Mouse (Mus musculus) midbrain, embryonic 14.5 days (tissue): ENCODE results near the gene Tmem121b. TPM values are rescaled to one million over a fixed set of nuclear protein-coding genes. Genes with fewer than 3 reads are reported as not detected.

Source experiments
- ATAC-seq: fragments of 200-750 bp; cut with Nextera tagmentation; 2 replicates; pipeline ENCODE4 v1.8.0; 2017; ENCODE audit warnings: moderate number of reproducible peaks, moderate library complexity; ENCODE audit not compliant: low FRiP score, low TSS enrichment
- DNase-seq: peaks from one replicate; pipeline ENCODE4 v3.0.0-alpha.2; 2015
- H3K27ac ChIP-seq: fragments of 300-500 bp; sonication (generic); replicated peaks from 2 replicates; pipeline ENCODE4 v1.5.1; 2014; ENCODE audit warnings: mild to moderate bottlenecking, low read depth, low read length, moderate library complexity
- H3K27me3 ChIP-seq: fragments of 300-500 bp; sonication (generic); 2 replicates; pipeline ENCODE4 v1.6.1; 2014; ENCODE audit warnings: low read length, control low read depth, mixed read lengths; ENCODE audit not compliant: control insufficient read depth, insufficient read depth
- H3K36me3 ChIP-seq: fragments of 300-500 bp; sonication (generic); 2 replicates; pipeline ENCODE4 v1.6.1; 2014; ENCODE audit warnings: low read length, control low read depth; ENCODE audit not compliant: control insufficient read depth, insufficient read depth
- H3K4me1 ChIP-seq: fragments of 300-500 bp; sonication (generic); 2 replicates; pipeline ENCODE4 v1.6.1; 2014; ENCODE audit warnings: mild to moderate bottlenecking, antibody characterized with exemption, low read length, control low read depth; ENCODE audit not compliant: control insufficient read depth, insufficient read depth
- H3K4me2 ChIP-seq: fragments of 300-500 bp; sonication (generic); 2 replicates; pipeline ENCODE4 v1.6.1; 2014; ENCODE audit warnings: mild to moderate bottlenecking, low read length, moderate library complexity
- H3K4me3 ChIP-seq: fragments of 300-500 bp; sonication (generic); replicated peaks from 2 replicates; pipeline ENCODE4 v1.5.1; 2014; ENCODE audit warnings: low read depth, low read length
- H3K9ac ChIP-seq: fragments of 300-500 bp; sonication (generic); replicated peaks from 2 replicates; pipeline ENCODE4 v1.6.1; 2014; ENCODE audit warnings: mild to moderate bottlenecking, low read length, moderate library complexity
- H3K9me3 ChIP-seq: fragments of 300-500 bp; sonication (generic); 2 replicates; pipeline ENCODE4 v1.6.1; 2016; ENCODE audit warnings: low read length, control low read depth, mixed read lengths; ENCODE audit not compliant: control insufficient read depth
- WGBS: fragments of 180-500 bp; shearing (Covaris S2); extraction: QIAGEN DNeasy Blood & Tissue Kit; methylation state at CpG from one replicate; pipeline ENCODE4 v1.1.7; 2014; 5-methylcytosine and 5-hydroxymethylcytosine counted together
- polyA plus RNA-seq: library from polyadenylated mRNA; unstranded; fragments of >200 nt; fragmentation: Nextera tagmentation; extraction: Ambion mirVana; gene quantifications from 2 replicates; pipeline ENCODE4 v1.2.1, GENCODE M21; 2014

The Tmem121b gene
- polyA plus RNA-seq, 1 experiment from 2014 or later, result 4.4 TPM

DNA sequence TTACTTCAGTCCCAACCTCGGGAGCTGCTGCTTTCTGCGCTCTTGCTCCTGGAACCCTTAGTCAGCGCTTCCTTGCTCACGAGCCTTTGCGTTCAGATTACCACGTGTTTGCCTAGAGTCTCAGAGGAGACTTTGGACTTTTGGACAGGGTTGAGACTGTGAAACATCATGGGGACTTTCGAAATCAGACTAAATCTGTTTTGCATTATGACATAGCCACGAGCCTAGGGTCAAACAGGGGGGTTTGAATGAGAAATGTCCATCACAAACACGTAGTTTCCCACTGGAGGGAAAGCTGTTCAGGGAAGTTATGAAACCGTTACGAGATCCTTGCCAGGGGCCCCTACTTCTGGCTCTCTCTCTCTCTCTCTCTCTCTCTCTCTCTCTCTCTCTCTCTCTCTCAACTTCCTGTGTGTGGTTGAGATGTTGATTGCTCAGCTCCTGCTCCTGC, 39.0 kb downstream of the Tmem121b start:
- H3K4me3 ChIP-seq, result no peak overlapping the region
- DNase-seq (no peak), ATAC-seq (no peak)
- WGBS, result 75% methylated on average over 11 of the region's 11 CpGs
- H3K4me2 ChIP-seq, result no peak overlapping the region
- H3K27me3 ChIP-seq, result no peaks in the 10 kb centered on the region
- H3K27ac ChIP-seq, result no peak overlapping the region
- H3K9me3 ChIP-seq, result no peaks in the 10 kb centered on the region
- no peak overlapping the region for H3K9ac ChIP-seq
- no peaks in the 10 kb centered on the region for H3K36me3 ChIP-seq
- no peaks in the 10 kb centered on the region for H3K4me1 ChIP-seq

DNA sequence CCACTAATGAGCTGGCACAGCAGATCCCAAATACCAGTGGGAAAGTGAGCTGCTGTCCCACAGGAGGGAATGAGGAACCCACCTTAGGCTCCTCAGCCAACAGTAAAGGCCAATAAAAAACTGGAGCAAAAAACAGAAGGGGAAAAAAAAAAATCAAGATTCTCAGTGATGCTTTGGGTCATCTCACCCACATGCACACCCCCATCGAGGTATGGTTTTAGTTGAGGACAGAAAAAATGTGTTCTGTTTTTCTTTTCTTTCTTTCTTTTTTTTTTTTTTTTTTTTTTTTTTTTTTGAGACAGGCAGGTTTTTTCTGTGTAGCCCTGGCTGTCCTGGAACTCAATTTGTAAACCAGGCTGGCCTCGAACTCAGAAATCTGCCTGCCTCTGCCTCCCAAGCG, 40.1 kb downstream of the Tmem121b start:
- Histone ChIP-seq H3K36me3 (no peaks in the 10 kb centered on the region), H3K4me3 (no peak overlapping the region), H3K4me2 (no peak overlapping the region), H3K9me3 (no peaks in the 10 kb centered on the region), H3K27ac (no peak overlapping the region), H3K9ac (no peak overlapping the region), H3K4me1 (no peaks in the 10 kb centered on the region), H3K27me3 (no peaks in the 10 kb centered on the region)
- WGBS, result 94% methylated on average over 3 of the region's 3 CpGs
- ATAC-seq (no peak), DNase-seq (no peak)

DNA sequence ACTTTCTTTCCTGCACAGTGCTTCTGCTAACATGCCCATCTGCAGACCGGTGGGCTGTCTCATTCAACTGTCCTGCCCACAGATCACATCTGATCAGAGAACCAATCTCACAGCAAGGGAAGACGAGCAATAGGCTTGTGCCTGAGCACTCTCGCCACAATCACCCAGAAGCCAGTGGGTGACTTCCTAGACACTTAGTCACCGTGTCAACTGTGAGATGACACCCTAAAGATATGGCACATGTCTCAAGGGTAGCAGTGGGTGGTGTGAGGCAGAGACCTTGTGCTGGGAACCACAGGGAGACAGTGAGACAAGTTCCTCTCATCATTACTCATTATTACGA, 40.5 kb downstream of the Tmem121b start:
- Histone ChIP-seq H3K9ac (no peak overlapping the region), H3K4me2 (no peak overlapping the region), H3K27me3 (no peaks in the 10 kb centered on the region), H3K27ac (no peak overlapping the region), H3K9me3 (no peaks in the 10 kb centered on the region), H3K36me3 (no peaks in the 10 kb centered on the region), H3K4me1 (no peaks in the 10 kb centered on the region), H3K4me3 (no peak overlapping the region)
- DNase-seq (no peak), ATAC-seq (no peak)
- WGBS, result 82% methylated on average over 5 of the region's 5 CpGs

DNA sequence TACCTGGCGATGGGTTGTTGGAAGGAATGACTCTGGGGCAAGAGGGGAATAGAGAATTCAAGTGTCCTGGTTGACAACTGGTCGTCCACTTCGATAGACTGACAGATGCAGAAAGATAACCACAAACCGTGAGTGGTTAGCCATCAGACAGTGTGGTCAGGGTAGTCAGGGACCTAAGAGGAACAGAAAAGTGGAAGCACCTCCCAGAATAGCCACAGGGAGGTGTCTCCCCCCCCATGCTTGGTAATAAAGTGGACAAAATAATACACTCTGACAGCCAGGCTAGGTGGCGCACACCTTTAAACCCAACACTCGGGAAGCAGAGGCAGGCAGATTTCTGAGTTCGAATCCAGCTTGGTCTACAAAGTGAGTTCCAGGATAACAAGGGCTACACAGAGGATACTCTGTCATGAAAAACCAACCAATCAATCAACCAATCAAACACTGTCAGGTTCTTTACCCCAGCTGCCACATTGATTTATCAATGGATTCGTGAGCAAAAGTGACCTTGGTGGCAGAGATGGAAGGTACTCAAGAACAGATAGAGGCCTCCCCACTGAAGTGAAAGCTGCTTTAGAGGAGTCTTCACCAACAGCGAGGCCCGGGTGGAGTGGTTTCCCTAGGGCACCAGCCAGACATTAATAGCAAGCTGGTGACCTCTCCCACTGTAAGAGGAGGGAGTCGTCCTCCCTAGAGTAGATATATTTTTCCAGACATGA, 41.1 kb downstream of the Tmem121b start:
- ATAC-seq (no peak), DNase-seq (no peak)
- Histone ChIP-seq H3K9me3 (no peaks in the 10 kb centered on the region), H3K27ac (no peak overlapping the region), H3K4me3 (no peak overlapping the region), H3K9ac (no peak overlapping the region), H3K27me3 (no peaks in the 10 kb centered on the region), H3K4me2 (no peak overlapping the region), H3K4me1 (no peaks in the 10 kb centered on the region), H3K36me3 (no peaks in the 10 kb centered on the region)
- 92% methylated on average over 11 of the region's 11 CpGs for WGBS

GRCm38 (mm10) chr6:120450208-120450607, 43.4 kb downstream of the Tmem121b start:
- DNase-seq (no peak), ATAC-seq (no peak)
- Histone ChIP-seq H3K9ac (no peak overlapping the region), H3K27me3 (no peaks in the 10 kb centered on the region), H3K4me1 (no peaks in the 10 kb centered on the region), H3K9me3 (no peaks in the 10 kb centered on the region), H3K4me3 (no peak overlapping the region), H3K36me3 (no peaks in the 10 kb centered on the region), H3K27ac (no peak overlapping the region), H3K4me2 (no peak overlapping the region)
- WGBS, result 87% methylated on average over 3 of the region's 3 CpGs

DNA sequence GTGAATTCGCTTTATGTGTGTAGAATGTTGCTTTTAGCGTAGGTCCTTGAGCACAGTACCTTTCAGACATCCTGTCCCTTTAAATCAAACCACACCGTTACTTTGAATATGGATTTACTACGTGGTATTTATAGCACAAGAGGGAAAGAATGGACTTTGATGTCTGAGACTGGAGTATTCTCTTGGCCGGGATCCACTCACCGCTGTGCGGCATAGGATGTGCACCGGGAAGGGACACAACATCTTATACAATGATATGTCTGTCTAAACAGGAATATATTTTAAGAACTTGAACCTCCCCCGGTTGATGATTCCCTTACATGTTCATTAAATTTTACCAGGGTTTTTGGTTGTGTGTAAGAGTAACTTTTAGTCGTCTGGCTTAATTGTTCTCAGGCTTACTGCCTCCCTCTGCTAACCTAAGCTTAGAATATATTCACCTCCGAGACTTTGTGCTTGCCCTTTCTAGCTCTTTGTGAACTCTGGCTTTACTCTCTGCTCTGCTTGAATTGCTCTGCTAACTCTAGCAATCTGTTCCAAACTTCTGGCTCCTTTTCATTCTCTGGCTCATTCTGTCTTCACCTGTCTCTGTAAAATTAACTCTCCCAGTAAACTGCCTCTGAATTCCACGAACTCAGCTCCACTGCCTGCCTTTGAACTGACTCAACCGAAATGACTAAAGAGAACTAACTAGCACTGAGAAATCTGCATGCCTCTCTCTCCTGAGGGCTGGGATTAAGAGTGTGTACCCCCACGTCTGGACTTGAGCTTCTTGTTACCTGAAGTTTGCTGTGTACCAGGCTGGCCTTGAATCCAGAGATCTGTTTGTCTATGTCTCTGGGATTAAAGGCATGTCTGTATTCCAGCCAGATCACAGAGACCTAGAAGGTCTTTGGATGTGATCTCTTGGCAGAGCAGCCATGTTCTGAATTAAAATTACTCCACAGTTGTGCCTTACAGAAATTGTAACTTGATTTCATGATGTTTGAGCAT, 49.9 kb downstream of the Tmem121b start:
- Histone ChIP-seq H3K4me2 (no peak overlapping the region), H3K27me3 (no peaks in the 10 kb centered on the region), H3K36me3 (peaks cover 38% of the 10 kb centered on the region), H3K27ac (no peak overlapping the region), H3K4me1 (no peaks in the 10 kb centered on the region), H3K4me3 (no peak overlapping the region), H3K9me3 (no peaks in the 10 kb centered on the region), H3K9ac (no peak overlapping the region)
- DNase-seq, result no peak
- 80% methylated on average over 14 of the region's 14 CpGs for WGBS
- ATAC-seq, result no peak

- H3K4me3 ChIP-seq, result no peak overlapping the region
- no peaks in the 10 kb centered on the region for H3K27me3 ChIP-seq
- H3K9me3 ChIP-seq, result no peaks in the 10 kb centered on the region
- WGBS, result 93% methylated on average over 4 of the region's 4 CpGs
- peaks cover 47% of the 10 kb centered on the region for H3K36me3 ChIP-seq
- no peak overlapping the region for H3K27ac ChIP-seq
- H3K4me1 ChIP-seq, result no peaks in the 10 kb centered on the region
- H3K9ac ChIP-seq, result no peak overlapping the region
- DNase-seq (no peak), ATAC-seq (no peak)
- H3K4me2 ChIP-seq, result no peak overlapping the region
Measured at GRCm38 (mm10) chr6:120442171-120442749, 51.3 kb downstream of the Tmem121b start.
